1 mouse cellular context compared by ENCODE assay signal in the genomic region with DNA sequence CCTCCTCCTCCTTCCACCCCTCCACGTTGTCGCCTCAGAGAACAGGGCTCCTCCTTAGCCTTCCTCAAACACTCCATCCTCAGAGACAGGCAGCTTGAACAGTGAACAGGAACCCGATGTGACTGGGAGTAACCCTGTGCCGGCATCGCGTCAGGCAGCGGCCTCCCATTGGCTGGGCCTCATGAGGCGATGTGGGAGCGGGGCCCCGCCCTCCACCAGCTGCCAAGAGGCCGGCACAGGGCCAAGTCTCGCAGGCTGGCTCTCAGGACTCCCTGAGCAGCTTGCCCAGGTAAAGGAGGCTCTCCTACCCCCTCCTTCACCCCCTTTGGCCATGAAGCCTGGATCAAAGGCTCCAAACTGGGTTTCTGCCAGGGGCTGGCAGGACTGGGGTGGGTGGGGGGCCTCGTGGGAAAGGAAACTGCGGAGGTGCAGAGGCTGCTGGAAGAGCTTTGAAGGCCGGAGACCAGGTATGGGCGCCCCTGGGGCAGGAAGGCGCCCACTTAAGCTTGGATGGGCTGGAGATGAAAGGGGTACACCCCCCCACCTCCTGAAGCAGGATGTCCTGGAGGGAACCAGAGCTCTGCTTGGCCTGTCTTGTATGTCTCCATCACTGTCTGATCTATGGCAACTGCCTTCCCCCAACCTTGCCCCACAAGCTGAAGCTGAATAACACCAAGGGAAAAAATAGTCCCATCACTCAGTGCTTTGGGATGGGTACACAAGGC.
TF ChIP-seq lines count a peak whose summit lies in the region.

No protein-coding gene starts in this region.

TF ChIP-seq in CH12.LX, 34 proteins besides CTCF, POLR2A, EP300 and RAD21 (continued from another document):
- TF ChIP-seq NRF1 (IDR thresholded peaks at IDR 0.05; ENCODE audit: low read depth, low read length) (no peak), POLR2AphosphoS2 (IDR thresholded peaks at IDR 0.05; ENCODE audit: low read depth, low read length) (no peak), ZKSCAN1 (IDR thresholded peaks at IDR 0.05; ENCODE audit: borderline replicate concordance, low read depth, low read length) (no peak), USF2 (conservative IDR thresholded peaks at IDR 0.05; ENCODE audit: low read depth, low read length) (no peak), CHD1 (IDR thresholded peaks at IDR 0.05; ENCODE audit: low read depth, low read length) (no peak), USF1 (IDR thresholded peaks at IDR 0.05; ENCODE audit: low read depth, low read length) (no peak), ELF1 (IDR thresholded peaks at IDR 0.05; ENCODE audit: low read depth, low read length) (peak; percentile 45; the same call in 1 of the 2 replicates), UBTF (IDR thresholded peaks at IDR 0.05; ENCODE audit: low read depth, low read length) (no peak), JUN (IDR thresholded peaks at IDR 0.05; ENCODE audit: insufficient read depth, low read depth, low read length) (no peak), MEF2A (IDR thresholded peaks at IDR 0.05; ENCODE audit: borderline replicate concordance, low read depth, low read length) (no peak), MAZ (IDR thresholded peaks at IDR 0.05; ENCODE audit: low read depth, low read length) (peak; percentile 46; the same call in 1 of the 2 replicates), KAT2A (IDR thresholded peaks at IDR 0.05; ENCODE audit: insufficient replicate concordance, low read length) (no peak), SIN3A (IDR thresholded peaks at IDR 0.05; ENCODE audit: low read length) (peak; percentile 89), TCF12 (IDR thresholded peaks at IDR 0.05; ENCODE audit: low read depth, low read length) (peak; percentile 74), SMC3 (IDR thresholded peaks at IDR 0.05; ENCODE audit: low read depth, low read length) (no peak), PAX5 (IDR thresholded peaks at IDR 0.05; ENCODE audit: low read length) (no peak), GABPA (IDR thresholded peaks at IDR 0.05; ENCODE audit: insufficient replicate concordance, low read depth, low read length) (no peak), E2F4 (IDR thresholded peaks at IDR 0.05; ENCODE audit: insufficient replicate concordance, low read depth, low read length) (no peak), MYC (IDR thresholded peaks at IDR 0.05; ENCODE audit: low read depth, low read length) (0 out of 2 replicates have a peak, but pooled peaks have one; percentile 25), TBP (conservative IDR thresholded peaks at IDR 0.05; ENCODE audit: low read depth, low read length) (peak; percentile 61; the same call in 1 of the 2 replicates), MXI1 (IDR thresholded peaks at IDR 0.05; ENCODE audit: low read depth, low read length) (peak; percentile 76), CHD2 (IDR thresholded peaks at IDR 0.05; ENCODE audit: low read length) (peak; percentile 29; the same call in 1 of the 2 replicates), RCOR1 (conservative IDR thresholded peaks at IDR 0.05; ENCODE audit: low read depth, low read length) (no peak), ZMIZ1 (IDR thresholded peaks at IDR 0.05; ENCODE audit: low read depth, low read length) (peak; percentile 75; the same call in 1 of the 2 replicates), BHLHE40 (IDR thresholded peaks at IDR 0.05; ENCODE audit: low read depth, low read length) (no peak), MAX (IDR thresholded peaks at IDR 0.05; ENCODE audit: low read length) (0 out of 2 replicates have a peak, but pooled peaks have one; percentile 21), MAFK (IDR thresholded peaks at IDR 0.05; ENCODE audit: insufficient replicate concordance, low read length) (no peak), HCFC1 (IDR thresholded peaks at IDR 0.05; ENCODE audit: low read depth, low read length) (no peak), ETS1 (conservative IDR thresholded peaks at IDR 0.05; ENCODE audit: low read depth, low read length) (peak; percentile 46), ZNF384 (IDR thresholded peaks at IDR 0.05; ENCODE audit: low read depth, low read length) (no peak), NELFE (IDR thresholded peaks at IDR 0.05; ENCODE audit: low read depth, low read length) (peak; percentile 88)
